Mouse (Mus musculus) brain, embryonic 18.5 days (tissue): Measurements from ENCODE around the gene Kcnh3.

Experiments
- DNase-seq: peaks from one replicate; pipeline ENCODE4 v3.0.0-alpha.2; 2012; ENCODE audit warnings: low read depth, low spot score

Gene Kcnh3

DNA sequence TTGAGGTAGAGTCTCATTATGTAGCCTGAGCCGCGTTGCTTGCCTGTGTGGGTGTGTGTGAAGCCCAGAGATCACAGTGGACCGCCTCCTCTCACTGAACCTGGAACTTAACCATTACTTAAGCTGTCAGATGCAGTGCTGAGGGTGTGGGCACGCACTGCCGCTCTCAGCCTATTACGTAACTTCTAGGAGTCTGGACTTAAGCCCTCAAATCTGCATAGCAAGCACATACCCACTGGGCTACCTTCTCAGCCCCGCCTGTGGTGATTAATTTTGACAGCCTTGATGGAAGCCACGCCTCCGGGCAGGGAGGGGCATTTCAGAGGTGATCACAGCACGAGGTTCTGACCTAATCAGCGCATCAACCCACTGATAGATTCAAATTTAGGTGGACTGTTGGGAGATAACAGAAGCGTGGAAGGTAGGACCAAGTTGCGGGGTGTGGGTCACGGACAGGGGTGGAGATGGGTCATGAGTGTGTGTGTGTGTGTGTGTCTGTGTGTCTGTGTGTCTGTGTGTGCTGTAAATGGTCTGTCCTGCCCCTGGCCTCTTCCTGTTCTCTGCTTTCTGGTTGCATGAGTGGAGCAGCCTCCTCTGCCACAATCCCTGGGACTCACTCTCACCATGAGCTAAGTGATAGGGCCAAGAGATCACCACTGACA lies 60.0 kb downstream of the Kcnh3 start:
- no peak for DNase-seq

DNA sequence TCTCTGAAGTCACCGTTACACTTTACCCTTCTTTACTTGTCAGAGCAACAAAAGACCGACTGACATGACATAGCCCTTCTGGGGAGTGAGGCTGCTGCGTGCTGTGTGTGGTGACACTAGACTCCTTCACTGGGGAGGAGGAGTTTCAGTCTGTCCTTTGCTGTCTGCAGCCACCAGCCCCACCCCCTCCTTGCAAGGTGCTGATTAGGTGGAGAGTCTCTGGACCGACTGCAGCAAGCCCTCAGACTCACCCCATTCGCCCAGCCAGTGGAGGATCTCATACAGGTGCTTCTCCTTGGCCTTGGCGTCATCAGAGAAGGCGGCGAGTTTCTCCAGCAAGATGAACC lies 60.5 kb downstream of the Kcnh3 start:
- no peak for DNase-seq

- DNase-seq = no peak
Measured at GRCm38 (mm10) chr15:99290586-99290985, 65.9 kb downstream of the Kcnh3 start.
